Mouse (Mus musculus): ENCODE measurements at regions not wholly inside any gene's neighbourhood (a gene's known extent, or its start where the extent isn't known, plus 50 kb on each side); places are given as distances from the start of the nearest gene placed in this dataset.
A peak's percentile ranks its signal among the peaks of the same experiment; 100 is the strongest.

GRCm38 (mm10) chr8:28267277-28267676 lies 819.8 kb downstream of the Poteg start:
- WGBS, result 85% methylated on average over 5 of the region's 5 CpGs
- no peak overlapping the region for H3K27ac ChIP-seq
- H3K9me3 ChIP-seq (replicated peaks), result no peaks in the 10 kb centered on the region

GRCm38 (mm10) chr8:28284257-28284656 lies 836.8 kb downstream of the Poteg start:
- no peaks in the 10 kb centered on the region for H3K4me1 ChIP-seq
- H3K27me3 ChIP-seq, result no peaks in the 10 kb centered on the region
- H3K9ac ChIP-seq, result no peak overlapping the region
- no peaks in the 10 kb centered on the region for H3K36me3 ChIP-seq
- ATAC-seq (ENCODE audit: low FRiP score), result no peak
- 79% methylated on average over 2 of the region's 2 CpGs for WGBS
- no peaks in the 10 kb centered on the region for H3K9me3 ChIP-seq (replicated peaks)
- no peak overlapping the region for H3K27ac ChIP-seq
- H3K4me3 ChIP-seq, result no peak overlapping the region
- H3K4me2 ChIP-seq (replicated peaks), result no peak overlapping the region

More at GRCm38 (mm10) chr8:28267277-28267676, 819.8 kb downstream of the Poteg start:
- H3K36me3 ChIP-seq, result no peaks in the 10 kb centered on the region
- no peak for ATAC-seq (ENCODE audit: low FRiP score)
- no peaks in the 10 kb centered on the region for H3K4me1 ChIP-seq
- no peak overlapping the region for H3K4me2 ChIP-seq (replicated peaks)
- H3K9ac ChIP-seq, result no peak overlapping the region
- no peak overlapping the region for H3K4me3 ChIP-seq
- no peaks in the 10 kb centered on the region for H3K27me3 ChIP-seq

GRCm38 (mm10) chr8:28298896-28299793 lies 851.7 kb downstream of the Poteg start:
- Histone ChIP-seq H3K9ac (no peak overlapping the region), H3K4me3 (no peak overlapping the region), H3K36me3 (no peaks in the 10 kb centered on the region), H3K27me3 (no peaks in the 10 kb centered on the region), H3K4me2 (replicated peaks) (no peak overlapping the region), H3K27ac (no peak overlapping the region), H3K9me3 (replicated peaks) (no peaks in the 10 kb centered on the region), H3K4me1 (0 out of 2 replicates have a peak, but pooled peaks cover 3% of the 10 kb centered on the region)
- no peak for ATAC-seq (ENCODE audit: low FRiP score)
- 79% methylated on average over 5 of the region's 5 CpGs for WGBS

GRCm38 (mm10) chr8:28317081-28317480 lies 869.6 kb downstream of the Poteg start:
- H3K36me3 ChIP-seq, result no peaks in the 10 kb centered on the region
- H3K9me3 ChIP-seq (replicated peaks), result no peaks in the 10 kb centered on the region
- H3K4me1 ChIP-seq, result no peaks in the 10 kb centered on the region
- no peak overlapping the region for H3K9ac ChIP-seq
- 56% methylated on average over 1 of the region's 1 CpGs for WGBS
- H3K4me3 ChIP-seq, result no peak overlapping the region
- ATAC-seq (ENCODE audit: low FRiP score), result no peak
- no peak overlapping the region for H3K4me2 ChIP-seq (replicated peaks)
- no peaks in the 10 kb centered on the region for H3K27me3 ChIP-seq
- H3K27ac ChIP-seq, result no peak overlapping the region

- no peak overlapping the region for H3K4me2 ChIP-seq (replicated peaks)
- no peak for ATAC-seq (ENCODE audit: low FRiP score)
- no peak overlapping the region for H3K9ac ChIP-seq
- WGBS, result 97% methylated on average over 1 of the region's 1 CpGs
- no peaks in the 10 kb centered on the region for H3K36me3 ChIP-seq
- no peaks in the 10 kb centered on the region for H3K27me3 ChIP-seq
- H3K9me3 ChIP-seq (replicated peaks), result no peaks in the 10 kb centered on the region
- H3K27ac ChIP-seq, result no peak overlapping the region
- no peak overlapping the region for H3K4me3 ChIP-seq
- H3K4me1 ChIP-seq, result no peaks in the 10 kb centered on the region
Measured at GRCm38 (mm10) chr8:28333388-28333787, 885.9 kb downstream of the Poteg start.

GRCm38 (mm10) chr8:28337484-28337883 lies 890.0 kb downstream of the Poteg start:
- WGBS, result 82% methylated on average over 4 of the region's 4 CpGs
- Histone ChIP-seq H3K27ac (no peak overlapping the region), H3K36me3 (no peaks in the 10 kb centered on the region), H3K9me3 (replicated peaks) (no peaks in the 10 kb centered on the region), H3K4me3 (no peak overlapping the region), H3K4me2 (replicated peaks) (no peak overlapping the region), H3K9ac (no peak overlapping the region), H3K4me1 (no peaks in the 10 kb centered on the region), H3K27me3 (no peaks in the 10 kb centered on the region)
- no peak for ATAC-seq (ENCODE audit: low FRiP score)

- Histone ChIP-seq H3K9ac (no peak overlapping the region), H3K27me3 (no peaks in the 10 kb centered on the region), H3K4me3 (no peak overlapping the region), H3K4me2 (replicated peaks) (no peak overlapping the region), H3K36me3 (no peaks in the 10 kb centered on the region), H3K9me3 (replicated peaks) (no peaks in the 10 kb centered on the region), H3K4me1 (no peaks in the 10 kb centered on the region), H3K27ac (no peak overlapping the region)
- no peak for ATAC-seq (ENCODE audit: low FRiP score)
- WGBS, result 88% methylated on average over 11 of the region's 11 CpGs
Measured at GRCm38 (mm10) chr8:28341236-28341635, 893.8 kb downstream of the Poteg start.

- no peak for ATAC-seq (ENCODE audit: low FRiP score)
- H3K27ac ChIP-seq, result no peak overlapping the region
Measured at GRCm38 (mm10) chr8:28366470-28366869, 919.0 kb downstream of the Poteg start.

GRCm38 (mm10) chr8:28367361-28367760 lies 919.9 kb downstream of the Poteg start:
- Histone ChIP-seq H3K9ac (no peak overlapping the region), H3K4me1 (no peaks in the 10 kb centered on the region), H3K27ac (no peak overlapping the region), H3K36me3 (no peaks in the 10 kb centered on the region), H3K9me3 (replicated peaks) (no peaks in the 10 kb centered on the region), H3K4me2 (replicated peaks) (no peak overlapping the region), H3K27me3 (no peaks in the 10 kb centered on the region), H3K4me3 (no peak overlapping the region)
- 89% methylated on average over 3 of the region's 3 CpGs for WGBS
- ATAC-seq (ENCODE audit: low FRiP score), result no peak

More at GRCm38 (mm10) chr8:28366470-28366869, 919.0 kb downstream of the Poteg start:
- no peaks in the 10 kb centered on the region for H3K27me3 ChIP-seq
- no peaks in the 10 kb centered on the region for H3K9me3 ChIP-seq (replicated peaks)
- no peak overlapping the region for H3K4me2 ChIP-seq (replicated peaks)
- H3K36me3 ChIP-seq, result no peaks in the 10 kb centered on the region
- no peak overlapping the region for H3K4me3 ChIP-seq
- no peaks in the 10 kb centered on the region for H3K4me1 ChIP-seq
- no peak overlapping the region for H3K9ac ChIP-seq

- ATAC-seq (ENCODE audit: low FRiP score), result no peak
- no peaks in the 10 kb centered on the region for H3K4me1 ChIP-seq
- H3K27me3 ChIP-seq, result no peaks in the 10 kb centered on the region
- H3K9me3 ChIP-seq (replicated peaks), result no peaks in the 10 kb centered on the region
- no peak overlapping the region for H3K4me2 ChIP-seq (replicated peaks)
- H3K36me3 ChIP-seq, result no peaks in the 10 kb centered on the region
- H3K4me3 ChIP-seq, result no peak overlapping the region
- no peak overlapping the region for H3K27ac ChIP-seq
- WGBS, result 77% methylated on average over 1 of the region's 1 CpGs
- no peak overlapping the region for H3K9ac ChIP-seq
Measured at GRCm38 (mm10) chr8:28371752-28372151, 924.3 kb downstream of the Poteg start.

GRCm38 (mm10) chr8:28400141-28400540 lies 952.7 kb downstream of the Poteg start:
- H3K4me2 ChIP-seq (replicated peaks), result no peak overlapping the region
- H3K4me1 ChIP-seq, result no peaks in the 10 kb centered on the region
- H3K27me3 ChIP-seq, result no peaks in the 10 kb centered on the region
- H3K9ac ChIP-seq, result no peak overlapping the region
- H3K27ac ChIP-seq, result no peak overlapping the region
- H3K36me3 ChIP-seq, result no peaks in the 10 kb centered on the region
- 82% methylated on average over 1 of the region's 1 CpGs for WGBS
- no peak overlapping the region for H3K4me3 ChIP-seq
- H3K9me3 ChIP-seq (replicated peaks), result no peaks in the 10 kb centered on the region
- ATAC-seq (ENCODE audit: low FRiP score), result no peak

GRCm38 (mm10) chr8:28427544-28428135 lies 980.2 kb downstream of the Poteg start:
- no peaks in the 10 kb centered on the region for H3K36me3 ChIP-seq
- H3K4me1 ChIP-seq, result no peaks in the 10 kb centered on the region; the same call in 1 of the 2 replicates
- H3K4me2 ChIP-seq (replicated peaks), result no peak overlapping the region
- H3K4me3 ChIP-seq, result no peak overlapping the region
- H3K27me3 ChIP-seq, result no peaks in the 10 kb centered on the region
- peak; percentile 63; the same call in 1 of the 2 replicates for ATAC-seq (ENCODE audit: low FRiP score)
- H3K9ac ChIP-seq, result no peak overlapping the region
- WGBS, result 61% methylated on average over 7 of the region's 7 CpGs
- H3K27ac ChIP-seq, result no peak overlapping the region
- no peaks in the 10 kb centered on the region for H3K9me3 ChIP-seq (replicated peaks)

- H3K4me1 ChIP-seq, result no peaks in the 10 kb centered on the region
- H3K9me3 ChIP-seq (replicated peaks), result no peaks in the 10 kb centered on the region
- H3K27ac ChIP-seq, result no peak overlapping the region
- H3K9ac ChIP-seq, result no peak overlapping the region
- H3K4me2 ChIP-seq (replicated peaks), result no peak overlapping the region
- WGBS, result 88% methylated on average over 2 of the region's 2 CpGs
- no peaks in the 10 kb centered on the region for H3K36me3 ChIP-seq
- ATAC-seq (ENCODE audit: low FRiP score), result no peak
- no peaks in the 10 kb centered on the region for H3K27me3 ChIP-seq
- no peak overlapping the region for H3K4me3 ChIP-seq
Measured at GRCm38 (mm10) chr8:28473190-28473589, 1025.7 kb downstream of the Poteg start.

All from hindbrain, embryonic 12.5 days (tissue).